Mouse (Mus musculus): ENCODE measurements at regions not wholly inside any gene's neighbourhood (a gene's known extent, or its start where the extent isn't known, plus 50 kb on each side); places are given as distances from the start of the nearest gene placed in this dataset.

GRCm38 (mm10) chr6:117596166-117596840 lies 244.7 kb upstream of the Zfp637 start:
- Histone ChIP-seq H3K4me3 (ENCODE audit: insufficient read depth, low read depth, low read length) (no peak overlapping the region), H3K27ac (replicated peaks; ENCODE audit: low read depth, low read length) (no peak overlapping the region), H3K4me1 (ENCODE audit: control insufficient read depth, insufficient read depth, insufficient read length, low read length) (no peaks in the 10 kb centered on the region)

DNA sequence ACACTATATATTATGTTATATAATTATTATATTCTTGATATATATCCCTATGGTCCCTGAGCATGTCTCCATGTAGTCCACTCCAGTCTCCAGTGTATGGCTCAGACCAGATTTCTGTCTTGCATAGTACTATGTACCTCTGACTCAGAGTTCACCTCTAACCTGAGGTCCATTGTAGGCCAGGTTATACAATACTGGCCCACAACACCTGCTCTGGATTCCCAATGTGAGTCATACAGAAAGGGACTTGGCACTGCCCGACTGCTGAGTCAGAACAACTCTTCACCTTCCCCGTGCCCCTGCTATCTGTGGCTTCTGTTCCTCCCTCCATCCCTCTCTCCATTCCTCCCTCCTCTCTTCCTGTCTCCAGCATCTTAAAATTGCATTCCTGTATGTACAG lies 236.1 kb upstream of the Zfp637 start:
- Histone ChIP-seq H3K27ac (replicated peaks; ENCODE audit: low read depth, low read length) (no peak overlapping the region), H3K4me3 (ENCODE audit: insufficient read depth, low read depth, low read length) (no peak overlapping the region), H3K4me1 (ENCODE audit: control insufficient read depth, insufficient read depth, insufficient read length, low read length) (peaks cover 19% of the 10 kb centered on the region)

DNA sequence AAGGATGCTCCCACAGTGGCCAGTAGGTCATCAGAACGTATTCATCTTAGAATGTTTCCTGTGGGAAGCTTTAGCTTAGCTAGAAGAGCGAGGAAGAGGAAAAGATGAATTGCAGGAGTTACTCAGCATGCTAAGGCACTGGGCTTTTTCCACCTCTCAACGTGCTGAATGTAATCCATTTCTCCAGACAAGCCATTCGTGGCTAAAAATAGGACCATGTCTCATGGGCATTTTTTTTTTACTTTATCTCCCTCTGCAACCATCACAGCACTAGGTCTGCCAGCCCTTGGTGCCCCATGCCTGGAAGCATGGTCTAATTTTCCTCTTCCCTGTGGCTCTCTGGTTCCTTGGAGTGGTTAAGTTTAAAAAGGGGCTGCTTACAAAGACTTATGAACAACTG lies 235.3 kb upstream of the Zfp637 start:
- Histone ChIP-seq H3K4me1 (ENCODE audit: control insufficient read depth, insufficient read depth, insufficient read length, low read length) (peaks cover 22% of the 10 kb centered on the region), H3K27ac (replicated peaks; ENCODE audit: low read depth, low read length) (no peak overlapping the region), H3K4me3 (ENCODE audit: insufficient read depth, low read depth, low read length) (no peak overlapping the region)

- Histone ChIP-seq H3K4me1 (ENCODE audit: control insufficient read depth, insufficient read depth, insufficient read length, low read length) (peaks cover 24% of the 10 kb centered on the region), H3K27ac (replicated peaks; ENCODE audit: low read depth, low read length) (no peak overlapping the region)
Observed at GRCm38 (mm10) chr6:117606211-117606610, 234.8 kb upstream of the Zfp637 start.

GRCm38 (mm10) chr6:117607023-117607422 lies 234.0 kb upstream of the Zfp637 start:
- H3K4me3 ChIP-seq (ENCODE audit: insufficient read depth, low read depth, low read length): no peak overlapping the region
- H3K4me1 ChIP-seq (ENCODE audit: control insufficient read depth, insufficient read depth, insufficient read length, low read length): peaks cover 31% of the 10 kb centered on the region
- H3K27ac ChIP-seq (replicated peaks; ENCODE audit: low read depth, low read length): peak overlapping the region; percentile 86

More at GRCm38 (mm10) chr6:117606211-117606610, 234.8 kb upstream of the Zfp637 start:
- no peak overlapping the region for H3K4me3 ChIP-seq (ENCODE audit: insufficient read depth, low read depth, low read length)

DNA sequence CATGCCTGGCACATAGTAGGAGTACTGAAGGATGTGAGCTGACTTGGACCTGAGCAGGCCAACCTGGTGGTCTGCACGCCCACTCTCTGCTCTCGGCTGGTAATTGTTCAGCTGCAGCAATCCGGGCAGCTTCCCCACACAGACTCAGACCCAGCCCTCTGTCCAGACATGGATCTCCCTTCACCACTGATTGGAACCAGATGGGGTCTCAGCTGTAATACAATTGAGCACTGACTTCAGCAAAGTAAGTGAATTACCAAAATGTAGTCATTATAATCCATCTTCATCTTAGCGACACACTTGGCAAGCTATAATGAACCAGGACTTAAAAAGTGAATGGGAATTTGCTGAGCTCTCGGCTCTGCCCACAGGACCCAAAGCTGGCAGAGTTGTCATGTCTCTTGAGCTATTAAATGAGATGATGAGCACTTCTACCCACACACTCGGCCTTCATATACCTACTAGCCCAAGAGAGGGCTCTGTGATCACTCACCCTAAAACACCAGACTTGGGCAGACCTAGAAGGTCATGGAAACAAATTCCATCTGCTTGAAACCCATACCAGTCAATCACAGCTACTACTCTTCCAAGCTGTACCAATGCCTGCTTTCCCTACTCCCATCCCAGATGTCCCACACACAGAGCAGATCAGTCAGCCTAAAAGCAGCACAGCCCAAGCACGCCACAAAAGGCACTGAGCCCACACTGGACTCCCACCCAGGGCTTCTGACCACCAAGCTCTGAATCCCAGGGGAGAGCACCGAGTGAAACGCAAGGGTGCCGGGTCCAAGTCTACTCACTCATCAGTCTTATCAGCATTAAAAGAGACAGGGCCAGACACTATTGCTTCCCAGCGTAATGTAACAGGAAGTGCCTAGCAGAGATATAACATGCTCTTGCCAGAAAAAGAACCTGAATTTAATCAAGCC lies 231.2 kb upstream of the Zfp637 start:
- Histone ChIP-seq H3K4me1 (ENCODE audit: control insufficient read depth, insufficient read depth, insufficient read length, low read length) (peaks cover 33% of the 10 kb centered on the region), H3K27ac (replicated peaks; ENCODE audit: low read depth, low read length) (no peak overlapping the region), H3K4me3 (ENCODE audit: insufficient read depth, low read depth, low read length) (no peak overlapping the region)

DNA sequence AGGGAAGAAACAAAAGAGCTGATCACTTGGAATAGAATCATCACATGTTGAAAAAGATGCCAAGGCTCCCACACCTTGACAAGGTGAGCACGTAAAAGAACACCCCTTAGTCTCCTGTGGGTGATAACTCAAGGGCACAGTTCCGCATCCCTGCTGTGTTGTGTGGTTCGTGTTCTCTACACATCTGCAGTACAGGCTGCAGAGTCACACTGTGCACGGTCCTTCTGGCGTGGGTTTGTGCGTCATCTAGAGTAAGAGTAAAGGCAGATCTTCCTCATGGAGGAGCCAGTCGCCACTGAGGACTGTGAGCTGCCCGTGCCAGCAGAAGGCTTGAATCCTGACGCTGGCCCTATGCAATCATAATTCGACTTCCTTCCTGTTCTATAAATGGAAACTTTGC lies 229.7 kb upstream of the Zfp637 start:
- H3K4me1 ChIP-seq (ENCODE audit: control insufficient read depth, insufficient read depth, insufficient read length, low read length): peaks cover 27% of the 10 kb centered on the region
- H3K4me3 ChIP-seq (ENCODE audit: insufficient read depth, low read depth, low read length): no peak overlapping the region
- no peak overlapping the region for H3K27ac ChIP-seq (replicated peaks; ENCODE audit: low read depth, low read length)

GRCm38 (mm10) chr6:117611965-117612364 lies 229.0 kb upstream of the Zfp637 start:
- Histone ChIP-seq H3K4me3 (ENCODE audit: insufficient read depth, low read depth, low read length) (no peak overlapping the region), H3K27ac (replicated peaks; ENCODE audit: low read depth, low read length) (no peak overlapping the region), H3K4me1 (ENCODE audit: control insufficient read depth, insufficient read depth, insufficient read length, low read length) (peaks cover 21% of the 10 kb centered on the region)

DNA sequence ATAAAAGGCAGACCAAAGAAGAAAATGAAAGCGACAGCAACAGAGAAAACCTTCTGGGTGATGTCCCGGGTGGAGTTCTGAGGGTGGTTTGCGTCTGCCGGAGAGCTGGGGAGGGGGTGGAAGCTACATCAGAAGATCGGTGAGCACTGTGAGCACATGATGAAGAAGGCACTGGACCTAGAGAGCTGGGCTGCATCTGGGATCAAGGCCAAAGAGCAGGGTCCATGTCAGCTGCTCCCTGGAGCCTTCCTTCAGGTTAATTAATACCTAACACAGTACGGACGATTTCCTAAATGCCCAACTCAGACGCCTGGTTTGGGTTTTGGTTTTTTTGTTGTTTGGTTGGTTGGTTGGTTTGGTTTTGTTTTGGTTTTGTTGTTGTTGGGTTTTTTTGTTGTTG lies 228.6 kb upstream of the Zfp637 start:
- no peak overlapping the region for H3K4me3 ChIP-seq (ENCODE audit: insufficient read depth, low read depth, low read length)
- H3K4me1 ChIP-seq (ENCODE audit: control insufficient read depth, insufficient read depth, insufficient read length, low read length): peaks cover 17% of the 10 kb centered on the region
- no peak overlapping the region for H3K27ac ChIP-seq (replicated peaks; ENCODE audit: low read depth, low read length)

DNA sequence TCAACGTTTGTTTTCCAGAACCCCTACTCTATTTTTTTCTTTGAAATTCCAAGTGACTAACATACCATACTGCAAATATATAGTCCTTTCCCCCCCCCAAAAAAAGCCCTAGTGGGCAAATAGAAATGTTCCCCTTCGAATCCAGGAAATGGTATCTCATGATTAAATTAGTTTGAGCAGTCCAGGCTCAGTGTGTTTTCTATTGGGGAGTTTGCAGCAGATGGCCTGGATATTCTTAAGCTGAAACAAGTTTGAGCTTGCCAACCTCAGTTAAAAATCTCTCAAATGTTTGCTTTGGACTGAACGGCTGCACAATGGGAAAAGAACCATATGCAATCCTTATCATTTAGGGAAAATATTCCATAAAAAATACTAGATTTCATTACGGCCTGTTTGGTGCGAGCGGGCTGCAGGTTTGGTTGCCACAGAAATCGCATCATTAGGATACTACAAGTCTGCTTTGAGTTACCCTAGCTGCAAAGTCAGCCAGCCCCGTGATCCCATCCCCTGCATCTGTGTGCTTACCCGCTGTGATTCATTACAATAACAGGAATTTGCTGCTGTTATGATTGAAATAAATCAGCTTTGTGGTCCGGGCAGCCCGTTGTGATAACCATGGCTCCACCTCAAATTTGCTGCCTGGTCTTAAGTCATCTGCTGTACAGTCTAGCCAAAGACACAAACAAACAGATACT lies 227.2 kb upstream of the Zfp637 start:
- no peak overlapping the region for H3K4me3 ChIP-seq (ENCODE audit: insufficient read depth, low read depth, low read length)
- H3K4me1 ChIP-seq (ENCODE audit: control insufficient read depth, insufficient read depth, insufficient read length, low read length): peaks cover 14% of the 10 kb centered on the region
- H3K27ac ChIP-seq (replicated peaks; ENCODE audit: low read depth, low read length): no peak overlapping the region

DNA sequence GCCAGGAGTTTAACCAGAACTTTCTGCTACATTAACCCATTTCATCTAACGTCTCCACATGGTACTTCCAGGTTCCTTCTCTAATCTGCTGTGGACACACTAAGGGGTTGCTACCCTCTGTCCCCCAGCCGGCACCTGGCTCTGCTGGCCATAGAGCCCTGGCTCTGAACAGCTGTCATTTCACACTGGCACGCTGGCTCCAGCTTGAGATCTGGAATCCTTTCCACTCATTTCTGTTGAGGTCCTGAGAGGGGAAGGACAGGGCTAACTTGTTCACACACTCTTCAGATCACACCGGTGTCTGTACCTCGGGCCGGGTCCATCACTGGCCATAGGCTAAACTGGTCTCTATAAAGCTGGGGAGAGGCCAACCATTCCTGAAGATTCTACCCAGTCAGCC lies 226.6 kb upstream of the Zfp637 start:
- Histone ChIP-seq H3K4me1 (ENCODE audit: control insufficient read depth, insufficient read depth, insufficient read length, low read length) (peaks cover 14% of the 10 kb centered on the region), H3K27ac (replicated peaks; ENCODE audit: low read depth, low read length) (no peak overlapping the region), H3K4me3 (ENCODE audit: insufficient read depth, low read depth, low read length) (no peak overlapping the region)

DNA sequence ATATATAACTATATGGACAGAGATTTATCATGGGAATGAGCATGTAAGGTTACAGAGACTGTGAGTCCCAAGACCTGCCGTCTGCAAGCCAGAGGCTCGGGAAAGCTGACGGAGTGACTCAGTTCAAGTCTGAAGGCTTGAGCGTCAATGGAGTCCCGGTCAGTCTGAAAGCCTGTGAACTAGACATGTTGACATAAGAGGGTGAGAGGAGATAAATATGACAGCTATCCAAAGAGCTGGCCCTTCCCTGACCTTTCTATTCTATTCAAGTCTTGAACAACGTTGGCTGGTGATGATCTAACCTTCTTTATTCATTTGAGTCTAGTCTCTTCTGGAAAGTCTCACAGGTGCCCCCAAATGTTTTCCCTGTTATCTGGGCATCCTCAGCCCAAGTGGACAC lies 223.8 kb upstream of the Zfp637 start:
- 0 out of 2 replicates have a peak, but pooled peaks cover under 1% of the 10 kb centered on the region for H3K4me1 ChIP-seq (ENCODE audit: control insufficient read depth, insufficient read depth, insufficient read length, low read length)
- H3K27ac ChIP-seq (replicated peaks; ENCODE audit: low read depth, low read length): no peak overlapping the region
- H3K4me3 ChIP-seq (ENCODE audit: insufficient read depth, low read depth, low read length): no peak overlapping the region

DNA sequence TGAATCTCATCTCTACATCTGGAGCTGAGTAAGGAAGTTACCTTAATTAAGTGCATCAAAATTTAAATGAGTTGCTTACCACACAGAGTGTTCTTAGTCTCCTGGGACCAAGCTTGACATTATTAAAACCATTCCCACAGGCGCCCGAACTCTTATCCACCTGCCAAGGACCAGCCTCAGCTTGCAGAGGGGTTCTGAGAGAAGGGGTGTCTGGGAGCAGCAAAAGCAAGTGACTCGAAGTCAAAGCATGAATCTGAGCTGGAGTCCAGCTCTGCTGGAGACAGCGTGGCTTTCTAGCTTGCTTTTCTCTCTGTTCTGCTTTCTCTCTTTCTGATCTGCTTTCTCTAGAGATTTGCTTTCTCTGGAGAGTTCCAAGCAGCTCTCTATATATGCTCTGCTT lies 223.0 kb upstream of the Zfp637 start:
- Histone ChIP-seq H3K4me3 (ENCODE audit: insufficient read depth, low read depth, low read length) (no peak overlapping the region), H3K4me1 (ENCODE audit: control insufficient read depth, insufficient read depth, insufficient read length, low read length) (no peaks in the 10 kb centered on the region), H3K27ac (replicated peaks; ENCODE audit: low read depth, low read length) (no peak overlapping the region)

DNA sequence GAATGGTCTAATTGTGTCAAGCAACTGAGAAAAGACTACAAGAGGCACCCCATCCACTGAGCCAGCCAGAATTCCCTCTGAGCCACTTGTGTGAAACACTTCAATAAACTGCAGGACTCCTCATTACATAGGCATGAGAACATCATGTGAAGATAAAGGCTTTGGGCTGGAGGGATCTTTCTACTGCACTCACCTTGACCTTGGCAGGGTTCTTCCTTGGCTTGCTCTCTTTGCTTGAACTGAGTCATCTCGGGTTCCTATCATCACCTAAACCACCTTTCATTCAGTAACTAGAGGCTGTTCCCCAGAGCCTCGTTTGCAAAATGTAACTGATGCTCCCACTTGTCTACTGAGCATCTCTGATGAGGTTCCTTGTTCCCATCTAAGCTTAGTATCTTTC lies 221.4 kb upstream of the Zfp637 start:
- Histone ChIP-seq H3K27ac (replicated peaks; ENCODE audit: low read depth, low read length) (no peak overlapping the region), H3K4me3 (ENCODE audit: insufficient read depth, low read depth, low read length) (no peak overlapping the region), H3K4me1 (ENCODE audit: control insufficient read depth, insufficient read depth, insufficient read length, low read length) (no peaks in the 10 kb centered on the region)

- Histone ChIP-seq H3K27ac (replicated peaks; ENCODE audit: low read depth, low read length) (no peak overlapping the region), H3K4me3 (ENCODE audit: insufficient read depth, low read depth, low read length) (no peak overlapping the region), H3K4me1 (ENCODE audit: control insufficient read depth, insufficient read depth, insufficient read length, low read length) (peaks cover 9% of the 10 kb centered on the region)
Observed at GRCm38 (mm10) chr6:117622446-117622845, 218.5 kb upstream of the Zfp637 start.

Measured in brown adipose tissue, adult 24 weeks (tissue).